Mouse (Mus musculus): ENCODE measurements at regions not wholly inside any gene's neighbourhood (a gene's known extent, or its start where the extent isn't known, plus 50 kb on each side); places are given as distances from the start of the nearest gene placed in this dataset.
A peak's percentile ranks its signal among the peaks of the same experiment; 100 is the strongest.

GRCm38 (mm10) chr1:98268853-98269252 is 152.1 kb upstream of the Slco6d1 start:
- DNase-seq (ENCODE audit: low spot score): no peak

GRCm38 (mm10) chr1:98270212-98270611 is 150.7 kb upstream of the Slco6d1 start:
- DNase-seq (ENCODE audit: low spot score): no peak

- DNase-seq (ENCODE audit: low spot score): no peak
Measured at GRCm38 (mm10) chr1:98273966-98274616, 146.8 kb upstream of the Slco6d1 start.

GRCm38 (mm10) chr1:98275524-98275923 is 145.4 kb upstream of the Slco6d1 start:
- no peak for DNase-seq (ENCODE audit: low spot score)

GRCm38 (mm10) chr1:98279446-98280048 is 141.4 kb upstream of the Slco6d1 start:
- DNase-seq (ENCODE audit: low spot score): no peak

GRCm38 (mm10) chr1:98280263-98281052 is 140.5 kb upstream of the Slco6d1 start:
- no peak for DNase-seq (ENCODE audit: low spot score)

GRCm38 (mm10) chr1:98281053-98281770 is 139.7 kb upstream of the Slco6d1 start:
- no peak for DNase-seq (ENCODE audit: low spot score)

- no peak for DNase-seq (ENCODE audit: low spot score)
Measured at GRCm38 (mm10) chr1:98281771-98282149, 139.2 kb upstream of the Slco6d1 start.

- DNase-seq (ENCODE audit: low spot score): no peak
Measured at GRCm38 (mm10) chr1:98303166-98303565, 117.8 kb upstream of the Slco6d1 start.

- DNase-seq (ENCODE audit: low spot score): no peak
Measured at GRCm38 (mm10) chr1:98306363-98306762, 114.6 kb upstream of the Slco6d1 start.

GRCm38 (mm10) chr1:98307519-98307918 is 113.4 kb upstream of the Slco6d1 start:
- DNase-seq (ENCODE audit: low spot score): no peak

- no peak for DNase-seq (ENCODE audit: low spot score)
Measured at GRCm38 (mm10) chr1:98309894-98310293, 111.0 kb upstream of the Slco6d1 start.

- peak; percentile 52 for DNase-seq (ENCODE audit: low spot score)
Measured at GRCm38 (mm10) chr1:98350095-98350549, 70.8 kb upstream of the Slco6d1 start.

- no peak for DNase-seq (ENCODE audit: low spot score)
Measured at GRCm38 (mm10) chr1:98350725-98351124, 70.2 kb upstream of the Slco6d1 start.

GRCm38 (mm10) chr1:98351530-98351929 is 69.4 kb upstream of the Slco6d1 start:
- no peak for DNase-seq (ENCODE audit: low spot score)
